Mouse (Mus musculus) hindbrain, embryonic 11.5 days (tissue): ENCODE results near the gene Polr3e. TPM values are rescaled to one million over a fixed set of nuclear protein-coding genes. Genes with fewer than 3 reads are reported as not detected.

Experiments used
- ATAC-seq: fragments of 200-750 bp; cut with Nextera tagmentation; 2 replicates; pipeline ENCODE4 v1.8.0; 2017; ENCODE audit warnings: mild to moderate bottlenecking, moderate TSS enrichment, moderate library complexity; ENCODE audit not compliant: low FRiP score
- DNase-seq: peaks from one replicate; pipeline ENCODE4 v3.0.0-alpha.2; 2015; ENCODE audit warnings: low spot score
- H3K27ac ChIP-seq: fragments of 300-500 bp; sonication (generic); 2 replicates; pipeline ENCODE4 v1.5.1; 2014; ENCODE audit warnings: mild to moderate bottlenecking, low read depth, low read length
- H3K27me3 ChIP-seq: fragments of 300-500 bp; sonication (generic); 2 replicates; pipeline ENCODE4 v1.6.1; 2014; ENCODE audit warnings: mild to moderate bottlenecking, low read length, moderate library complexity, mixed read lengths; ENCODE audit not compliant: control insufficient read depth, insufficient read depth
- H3K36me3 ChIP-seq: fragments of 300-500 bp; sonication (generic); 2 replicates; pipeline ENCODE4 v1.6.1; 2014; ENCODE audit warnings: mild to moderate bottlenecking, low read length, moderate library complexity, mixed read lengths; ENCODE audit not compliant: control insufficient read depth, insufficient read depth
- H3K4me1 ChIP-seq: fragments of 300-500 bp; sonication (generic); replicated peaks from 2 replicates; pipeline ENCODE4 v1.6.1; 2014; ENCODE audit warnings: low read length, mixed read lengths; ENCODE audit not compliant: control insufficient read depth, insufficient read depth
- H3K4me2 ChIP-seq: fragments of 300-500 bp; sonication (generic); replicated peaks from 2 replicates; pipeline ENCODE4 v1.6.1; 2014; ENCODE audit warnings: mild to moderate bottlenecking, low read depth, low read length
- H3K4me3 ChIP-seq: fragments of 300-500 bp; sonication (generic); 2 replicates; pipeline ENCODE4 v1.5.1; 2014; ENCODE audit warnings: low read depth, low read length
- H3K9ac ChIP-seq: fragments of 300-500 bp; sonication (generic); 2 replicates; pipeline ENCODE4 v1.6.1; 2014; ENCODE audit warnings: low read depth, low read length
- H3K9me3 ChIP-seq: fragments of 300-500 bp; sonication (generic); 2 replicates; pipeline ENCODE4 v1.6.1; 2016; ENCODE audit warnings: low read length; ENCODE audit not compliant: control insufficient read depth
- WGBS: fragments of 180-500 bp; shearing (Covaris S2); extraction: QIAGEN DNeasy Blood & Tissue Kit; methylation state at CpG from one replicate; pipeline ENCODE4 v1.1.7; 2014; 5-methylcytosine and 5-hydroxymethylcytosine counted together
- polyA plus RNA-seq: library from polyadenylated mRNA; unstranded; fragments of >200 nt; fragmentation: Nextera tagmentation; extraction: Ambion mirVana; gene quantifications from 2 replicates; pipeline ENCODE4 v1.2.1, GENCODE M21; 2014

Gene Polr3e
- polyA plus RNA-seq, 1 experiment from 2014 or later, result 17.1 TPM

GRCm38 (mm10) chr7:120933110-120933509 lies 15.6 kb downstream of the Polr3e start:
- no peak overlapping the region for H3K27ac ChIP-seq
- no peak overlapping the region for H3K4me2 ChIP-seq
- no peaks in the 10 kb centered on the region for H3K4me1 ChIP-seq
- no peaks in the 10 kb centered on the region for H3K9me3 ChIP-seq
- H3K27me3 ChIP-seq, result no peaks in the 10 kb centered on the region
- no peak overlapping the region for H3K4me3 ChIP-seq
- WGBS, result 93% methylated on average over 7 of the region's 7 CpGs
- peaks cover 14% of the 10 kb centered on the region; the same call in 1 of the 2 replicates for H3K36me3 ChIP-seq
- no peak for DNase-seq
- ATAC-seq, result no peak
- no peak overlapping the region for H3K9ac ChIP-seq

GRCm38 (mm10) chr7:120933680-120934195 lies 16.2 kb downstream of the Polr3e start:
- no peak overlapping the region for H3K9ac ChIP-seq
- DNase-seq (no peak), ATAC-seq (no peak)
- H3K4me3 ChIP-seq, result no peak overlapping the region
- peaks cover 12% of the 10 kb centered on the region; the same call in 1 of the 2 replicates for H3K36me3 ChIP-seq
- no peak overlapping the region for H3K27ac ChIP-seq
- no peak overlapping the region for H3K4me2 ChIP-seq
- H3K9me3 ChIP-seq, result no peaks in the 10 kb centered on the region
- no peaks in the 10 kb centered on the region for H3K4me1 ChIP-seq
- 88% methylated on average over 5 of the region's 5 CpGs for WGBS
- no peaks in the 10 kb centered on the region for H3K27me3 ChIP-seq

DNA sequence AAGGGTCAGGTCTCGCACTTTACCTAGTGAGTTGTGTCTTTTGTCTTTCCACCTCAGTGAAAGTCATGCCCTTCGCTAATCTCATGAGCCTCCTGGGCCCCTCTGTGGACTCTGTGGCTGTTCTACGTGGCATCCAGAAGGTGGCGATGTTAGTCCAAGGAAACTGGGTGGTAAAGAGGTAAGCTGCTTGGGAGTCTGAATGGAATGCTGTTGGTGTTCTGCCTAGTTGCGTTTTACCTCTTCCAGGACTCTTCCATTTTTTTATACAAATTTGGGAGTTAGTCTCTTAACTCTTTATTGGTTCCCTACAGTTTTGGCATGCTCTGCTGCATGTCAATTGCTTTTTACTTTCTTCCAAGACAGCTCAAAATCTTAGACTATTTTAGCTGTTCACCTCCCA lies 17.2 kb downstream of the Polr3e start:
- Histone ChIP-seq H3K27ac (no peak overlapping the region), H3K36me3 (0 out of 2 replicates have a peak, but pooled peaks cover 11% of the 10 kb centered on the region), H3K9ac (no peak overlapping the region), H3K4me2 (no peak overlapping the region), H3K4me3 (no peak overlapping the region), H3K4me1 (no peaks in the 10 kb centered on the region), H3K27me3 (no peaks in the 10 kb centered on the region), H3K9me3 (no peaks in the 10 kb centered on the region)
- 53% methylated on average over 5 of the region's 5 CpGs for WGBS
- DNase-seq (peak; percentile 77), ATAC-seq (no peak)

DNA sequence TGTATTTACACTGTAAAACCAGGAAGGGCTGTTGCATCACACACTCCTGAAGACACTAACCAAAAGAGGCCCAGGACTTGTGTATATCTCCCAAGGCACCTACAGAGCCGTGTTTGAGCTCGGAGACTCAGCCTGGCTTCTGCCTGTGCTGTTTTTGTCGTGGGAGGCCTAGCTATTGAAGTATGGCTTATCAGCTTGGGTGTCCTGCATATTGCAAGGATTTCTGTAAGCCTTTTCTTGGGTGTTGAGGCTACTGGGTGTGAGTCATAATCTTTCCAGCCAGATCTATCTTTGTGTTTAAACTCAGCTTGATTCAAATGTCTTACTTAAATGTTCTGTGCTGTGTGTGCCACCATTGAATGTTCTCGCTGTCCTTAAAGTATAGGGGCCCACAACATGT lies 19.0 kb downstream of the Polr3e start:
- DNase-seq (no peak), ATAC-seq (no peak)
- Histone ChIP-seq H3K27ac (no peak overlapping the region), H3K9me3 (no peaks in the 10 kb centered on the region), H3K9ac (no peak overlapping the region), H3K27me3 (no peaks in the 10 kb centered on the region), H3K36me3 (0 out of 2 replicates have a peak, but pooled peaks cover 11% of the 10 kb centered on the region), H3K4me1 (no peaks in the 10 kb centered on the region), H3K4me2 (no peak overlapping the region), H3K4me3 (no peak overlapping the region)
- 92% methylated on average over 4 of the region's 4 CpGs for WGBS

DNA sequence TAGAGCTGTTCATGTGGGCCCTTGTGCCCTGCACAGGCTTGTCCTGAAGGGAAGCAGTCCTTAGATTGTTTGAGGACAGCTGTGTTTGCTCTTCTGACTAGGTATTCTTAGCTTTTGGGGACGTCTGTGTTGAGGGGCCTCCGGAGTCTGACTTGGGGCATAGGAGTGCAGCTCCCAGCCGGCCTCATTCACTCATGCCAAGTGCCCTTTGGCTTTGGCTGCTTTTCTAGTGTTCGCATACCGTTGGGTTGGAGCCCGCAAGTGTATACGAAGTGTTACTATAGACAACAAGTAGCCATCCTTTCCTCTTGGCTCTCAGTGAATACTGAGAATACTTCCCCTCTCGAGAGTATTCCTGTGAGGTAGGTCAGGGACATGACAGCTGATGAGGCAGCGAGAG lies 20.7 kb downstream of the Polr3e start:
- H3K9me3 ChIP-seq, result no peaks in the 10 kb centered on the region
- 0 out of 2 replicates have a peak, but pooled peaks cover 8% of the 10 kb centered on the region for H3K36me3 ChIP-seq
- H3K27me3 ChIP-seq, result no peaks in the 10 kb centered on the region
- WGBS, result 88% methylated on average over 9 of the region's 9 CpGs
- DNase-seq, result no peak
- ATAC-seq, result no peak
- no peak overlapping the region for H3K4me3 ChIP-seq
- no peaks in the 10 kb centered on the region for H3K4me1 ChIP-seq
- H3K9ac ChIP-seq, result no peak overlapping the region
- no peak overlapping the region for H3K27ac ChIP-seq
- no peak overlapping the region for H3K4me2 ChIP-seq

DNA sequence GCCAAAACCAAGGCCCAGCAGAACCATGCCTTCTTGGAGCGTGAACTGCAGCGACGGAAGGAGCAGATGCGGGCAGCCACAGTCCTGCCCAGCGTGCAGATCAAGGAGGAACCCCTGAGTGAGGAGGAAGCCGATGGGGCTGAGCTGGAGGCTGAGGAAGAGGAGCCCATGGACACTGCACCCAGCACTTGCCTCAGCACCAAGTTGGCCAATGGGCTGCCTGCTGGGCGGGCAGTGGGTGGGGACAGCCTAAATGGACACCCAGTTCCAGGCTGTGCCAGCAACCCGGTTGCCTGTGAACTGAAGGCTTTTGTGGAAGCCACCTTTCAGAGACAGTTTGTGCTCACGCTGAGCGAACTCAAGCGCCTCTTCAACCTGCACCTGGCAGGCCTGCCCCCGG lies 22.8 kb downstream of the Polr3e start:
- no peak overlapping the region for H3K9ac ChIP-seq
- ATAC-seq, result no peak
- H3K27ac ChIP-seq, result no peak overlapping the region
- no peaks in the 10 kb centered on the region for H3K27me3 ChIP-seq
- H3K36me3 ChIP-seq, result 0 out of 2 replicates have a peak, but pooled peaks cover 4% of the 10 kb centered on the region
- WGBS, result 92% methylated on average over 12 of the region's 12 CpGs
- no peaks in the 10 kb centered on the region for H3K4me1 ChIP-seq
- no peak overlapping the region for H3K4me2 ChIP-seq
- DNase-seq, result no peak
- H3K4me3 ChIP-seq, result no peak overlapping the region
- H3K9me3 ChIP-seq, result no peaks in the 10 kb centered on the region

DNA sequence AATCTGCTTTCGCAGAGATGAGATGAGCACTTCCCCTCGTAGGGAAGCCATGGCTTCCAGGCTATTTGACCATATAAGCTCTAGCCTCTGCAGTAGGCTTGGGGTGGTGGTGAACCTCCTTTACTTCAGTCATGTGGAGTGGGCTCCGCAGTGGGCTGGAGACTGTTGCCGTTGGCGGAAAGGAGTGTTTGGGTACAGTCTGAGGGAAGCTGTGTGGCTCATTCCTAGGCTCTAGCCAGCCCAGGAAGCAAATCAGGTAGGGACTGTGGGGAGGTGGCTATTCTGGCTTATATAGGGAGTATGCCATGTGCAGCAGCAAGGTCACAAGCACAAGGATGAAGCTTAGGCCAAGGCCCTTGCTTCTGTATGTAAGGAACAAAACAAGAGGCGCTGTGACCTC lies 23.7 kb downstream of the Polr3e start:
- no peak for ATAC-seq
- WGBS, result 94% methylated on average over 6 of the region's 6 CpGs
- no peak for DNase-seq

GRCm38 (mm10) chr7:120942506-120942905 lies 25.0 kb downstream of the Polr3e start:
- Histone ChIP-seq H3K4me2 (no peak overlapping the region), H3K27ac (no peak overlapping the region), H3K9me3 (no peaks in the 10 kb centered on the region), H3K27me3 (no peaks in the 10 kb centered on the region), H3K4me1 (no peaks in the 10 kb centered on the region), H3K4me3 (no peak overlapping the region), H3K9ac (no peak overlapping the region), H3K36me3 (0 out of 2 replicates have a peak, but pooled peaks cover 4% of the 10 kb centered on the region)
- no peak for ATAC-seq
- WGBS, result 91% methylated on average over 1 of the region's 1 CpGs
- no peak for DNase-seq

More for the DNA sequence above, 23.7 kb downstream of the Polr3e start:
- Histone ChIP-seq H3K4me2 (no peak overlapping the region), H3K9me3 (no peaks in the 10 kb centered on the region), H3K27me3 (no peaks in the 10 kb centered on the region), H3K4me1 (no peaks in the 10 kb centered on the region), H3K4me3 (no peak overlapping the region), H3K27ac (no peak overlapping the region), H3K9ac (no peak overlapping the region), H3K36me3 (0 out of 2 replicates have a peak, but pooled peaks cover 4% of the 10 kb centered on the region)

DNA sequence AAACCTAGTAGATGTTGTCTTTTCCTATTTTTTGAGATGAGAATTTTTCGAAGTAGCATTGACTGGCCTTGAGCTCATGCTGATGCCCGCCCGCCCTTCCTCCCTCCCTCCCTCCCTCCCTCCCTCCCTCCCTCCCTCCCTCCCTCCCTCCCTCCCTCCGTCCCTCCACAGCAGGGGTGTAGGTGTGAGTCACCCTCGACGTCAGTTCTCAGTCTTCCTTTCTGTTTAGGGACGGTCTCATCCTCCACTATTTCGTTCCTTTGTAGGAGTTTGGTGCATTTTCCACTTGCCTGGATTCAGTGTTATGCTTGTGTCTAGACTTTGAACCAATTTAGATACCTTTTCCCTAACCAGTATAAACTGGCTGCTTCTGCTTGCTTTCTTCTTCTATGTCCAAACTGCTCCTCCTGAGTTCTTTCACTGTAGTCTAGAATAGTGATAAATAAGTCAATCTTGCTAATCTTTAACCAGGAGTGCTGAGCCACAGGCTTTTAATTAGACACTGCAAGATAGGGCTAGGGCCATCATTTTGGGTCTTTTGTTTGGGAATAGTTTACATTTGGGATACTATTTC lies 26.5 kb downstream of the Polr3e start:
- DNase-seq (no peak), ATAC-seq (no peak)
- Histone ChIP-seq H3K9ac (no peak overlapping the region), H3K27me3 (no peaks in the 10 kb centered on the region), H3K36me3 (no peaks in the 10 kb centered on the region), H3K27ac (no peak overlapping the region), H3K4me1 (no peaks in the 10 kb centered on the region), H3K4me2 (no peak overlapping the region), H3K4me3 (no peak overlapping the region), H3K9me3 (no peaks in the 10 kb centered on the region)
- 65% methylated on average over 7 of the region's 8 CpGs for WGBS
